Mouse (Mus musculus) embryonic fibroblast, embryonic 13.5 days (primary cell): Measurements from ENCODE around the gene Gm20604. TPM values are rescaled to one million over a fixed set of nuclear protein-coding genes. Genes with fewer than 3 reads are reported as not detected.
A peak's percentile ranks its signal among the peaks of the same experiment; 100 is the strongest.

Source experiments
- H3K27ac ChIP-seq: 2 replicates; pipeline ENCODE4 v1.5.1; 2012; ENCODE audit warnings: low read length, control low read depth, inconsistent platforms; ENCODE audit not compliant: insufficient read depth
- H3K4me1 ChIP-seq: 2 replicates; pipeline ENCODE4 v1.6.1; 2011; ENCODE audit warnings: low read length; ENCODE audit not compliant: control insufficient read depth, insufficient read depth
- H3K4me3 ChIP-seq: 2 replicates; pipeline ENCODE4 v1.5.1; 2011; ENCODE audit warnings: mild to moderate bottlenecking, control low read depth, low read length; ENCODE audit not compliant: insufficient read depth
- CTCF ChIP-seq: IDR thresholded peaks from 2 replicates; pipeline ENCODE4 v1.5.1; 2011; ENCODE audit warnings: mild to moderate bottlenecking, control low read depth, low read length, moderate library complexity, borderline replicate concordance; ENCODE audit not compliant: insufficient read depth
- POLR2A ChIP-seq: IDR thresholded peaks from 2 replicates; pipeline ENCODE4 v1.6.1; 2011; ENCODE audit warnings: low read depth, mild to moderate bottlenecking, control low read depth, low read length, moderate library complexity
- polyA plus RNA-seq: library from polyadenylated mRNA; stranded (reverse); fragments of >200 nt; gene quantifications from 2 replicates; pipeline ENCODE4 v1.2.4, GENCODE M21; 2011; ENCODE audit warnings: low read depth; ENCODE audit not compliant: missing spikeins, insufficient read length

Gene Gm20604
- 10.3 and 15.9 TPM in 2 replicates for polyA plus RNA-seq

GRCm38 (mm10) chr12:102758403-102758756 lies at the start of gene Gm20604:
TSS of gene Gm20604 (minus strand) at chr12:102758672.
- Histone ChIP-seq H3K4me3 (peak within 1 kb of the TSS; percentile 93), H3K27ac (peak within 1 kb of the TSS; percentile 69), H3K4me1 (no peaks in the 10 kb centered on the region)
- TF ChIP-seq POLR2A, result no peak
- no peak for TF ChIP-seq CTCF

GRCm38 (mm10) chr12:102799528-102799927 lies 41.1 kb upstream of the Gm20604 start:
- TF ChIP-seq POLR2A (no peak), CTCF (no peak)
- Histone ChIP-seq H3K27ac (no peak overlapping the region), H3K4me1 (no peaks in the 10 kb centered on the region), H3K4me3 (no peak overlapping the region)

GRCm38 (mm10) chr12:102787927-102788326 lies 29.5 kb upstream of the Gm20604 start:
- Histone ChIP-seq H3K4me3 (no peak overlapping the region), H3K4me1 (no peaks in the 10 kb centered on the region), H3K27ac (no peak overlapping the region)
- TF ChIP-seq POLR2A (no peak), CTCF (no peak)

- Histone ChIP-seq H3K27ac (no peak overlapping the region), H3K4me3 (no peak overlapping the region), H3K4me1 (no peaks in the 10 kb centered on the region)
- TF ChIP-seq POLR2A (no peak), CTCF (no peak)
Observed at GRCm38 (mm10) chr12:102785593-102785985, 27.1 kb upstream of the Gm20604 start.

GRCm38 (mm10) chr12:102784899-102785592 lies 26.6 kb upstream of the Gm20604 start:
- Histone ChIP-seq H3K4me1 (no peaks in the 10 kb centered on the region), H3K4me3 (no peak overlapping the region), H3K27ac (no peak overlapping the region)
- no peak for TF ChIP-seq POLR2A
- no peak for TF ChIP-seq CTCF

GRCm38 (mm10) chr12:102782841-102783240 lies 24.4 kb upstream of the Gm20604 start:
- Histone ChIP-seq H3K27ac (no peak overlapping the region), H3K4me1 (no peaks in the 10 kb centered on the region), H3K4me3 (no peak overlapping the region)
- TF ChIP-seq CTCF, result no peak
- TF ChIP-seq POLR2A, result no peak

- TF ChIP-seq CTCF (no peak), POLR2A (no peak)
- Histone ChIP-seq H3K4me1 (no peaks in the 10 kb centered on the region), H3K4me3 (no peak overlapping the region), H3K27ac (no peak overlapping the region)
Observed at GRCm38 (mm10) chr12:102779452-102779851, 21.0 kb upstream of the Gm20604 start.

GRCm38 (mm10) chr12:102778151-102778550 lies 19.7 kb upstream of the Gm20604 start:
- Histone ChIP-seq H3K4me1 (no peaks in the 10 kb centered on the region), H3K4me3 (no peak overlapping the region), H3K27ac (no peak overlapping the region)
- no peak for TF ChIP-seq CTCF
- TF ChIP-seq POLR2A, result no peak

GRCm38 (mm10) chr12:102776035-102776434 lies 17.6 kb upstream of the Gm20604 start:
- no peak for TF ChIP-seq CTCF
- no peak for TF ChIP-seq POLR2A
- H3K4me1 ChIP-seq, result no peaks in the 10 kb centered on the region

GRCm38 (mm10) chr12:102772676-102773075 lies 14.2 kb upstream of the Gm20604 start:
- Histone ChIP-seq H3K4me1 (no peaks in the 10 kb centered on the region), H3K27ac (no peak overlapping the region), H3K4me3 (no peak overlapping the region)
- TF ChIP-seq POLR2A (no peak), CTCF (no peak)

More at GRCm38 (mm10) chr12:102776035-102776434, 17.6 kb upstream of the Gm20604 start:
- no peak overlapping the region for H3K27ac ChIP-seq
- H3K4me3 ChIP-seq, result no peak overlapping the region
